Mouse (Mus musculus) hindbrain, embryonic 10.5 days (tissue): ENCODE results near the gene Mmp11. TPM values are rescaled to one million over a fixed set of nuclear protein-coding genes. Genes with fewer than 3 reads are reported as not detected.

Experiments used
- DNase-seq: peaks from one replicate; pipeline ENCODE4 v3.0.0-alpha.2; 2017; ENCODE audit warnings: low spot score
- H3K27ac ChIP-seq: fragments of 300-500 bp; sonication (generic); 2 replicates; pipeline ENCODE4 v1.5.1; 2016; ENCODE audit warnings: mild to moderate bottlenecking, moderate library complexity
- H3K27me3 ChIP-seq: fragments of 300-500 bp; sonication (generic); 2 replicates; pipeline ENCODE4 v1.6.1; 2016; ENCODE audit warnings: mild to moderate bottlenecking; ENCODE audit not compliant: poor library complexity, insufficient read depth, severe bottlenecking
- H3K36me3 ChIP-seq: fragments of 300-500 bp; sonication (generic); 2 replicates; pipeline ENCODE4 v1.6.1; 2016; ENCODE audit warnings: mild to moderate bottlenecking, moderate library complexity
- H3K4me1 ChIP-seq: fragments of 300-500 bp; sonication (generic); replicated peaks from 2 replicates; pipeline ENCODE4 v1.6.1; 2016; ENCODE audit warnings: mild to moderate bottlenecking
- H3K4me3 ChIP-seq: fragments of 300-500 bp; sonication (generic); 2 replicates; pipeline ENCODE4 v1.5.1; 2016; ENCODE audit warnings: mild to moderate bottlenecking, moderate library complexity
- H3K9me3 ChIP-seq: fragments of 300-500 bp; sonication (generic); 2 replicates; pipeline ENCODE4 v1.6.1; 2016; ENCODE audit warnings: mild to moderate bottlenecking, moderate library complexity
- WGBS: fragments of 180-500 bp; shearing (Covaris S2); methylation state at CpG from one replicate; pipeline ENCODE4 v1.1.7; 2016; 5-methylcytosine and 5-hydroxymethylcytosine counted together
- polyA plus RNA-seq: library from polyadenylated mRNA; unstranded; fragments of >200 nt; fragmentation: Nextera tagmentation; extraction: Ambion mirVana; gene quantifications from 2 replicates; pipeline ENCODE4 v1.2.1, GENCODE M21; 2016

The Mmp11 gene
- polyA plus RNA-seq, 1 experiment from 2014 or later: 41.3 TPM

- DNase-seq: no peak
- Histone ChIP-seq H3K9me3 (no peaks in the 10 kb centered on the region), H3K4me3 (peak overlapping the region; percentile 32), H3K36me3 (no peaks in the 10 kb centered on the region), H3K27ac (peak overlapping the region; percentile 74), H3K27me3 (no peaks in the 10 kb centered on the region), H3K4me1 (peaks cover 26% of the 10 kb centered on the region)
- 7% methylated on average over 15 of the region's 15 CpGs for WGBS
Measured at GRCm38 (mm10) chr10:75882433-75883231, 53.7 kb downstream of the Mmp11 start.

DNA sequence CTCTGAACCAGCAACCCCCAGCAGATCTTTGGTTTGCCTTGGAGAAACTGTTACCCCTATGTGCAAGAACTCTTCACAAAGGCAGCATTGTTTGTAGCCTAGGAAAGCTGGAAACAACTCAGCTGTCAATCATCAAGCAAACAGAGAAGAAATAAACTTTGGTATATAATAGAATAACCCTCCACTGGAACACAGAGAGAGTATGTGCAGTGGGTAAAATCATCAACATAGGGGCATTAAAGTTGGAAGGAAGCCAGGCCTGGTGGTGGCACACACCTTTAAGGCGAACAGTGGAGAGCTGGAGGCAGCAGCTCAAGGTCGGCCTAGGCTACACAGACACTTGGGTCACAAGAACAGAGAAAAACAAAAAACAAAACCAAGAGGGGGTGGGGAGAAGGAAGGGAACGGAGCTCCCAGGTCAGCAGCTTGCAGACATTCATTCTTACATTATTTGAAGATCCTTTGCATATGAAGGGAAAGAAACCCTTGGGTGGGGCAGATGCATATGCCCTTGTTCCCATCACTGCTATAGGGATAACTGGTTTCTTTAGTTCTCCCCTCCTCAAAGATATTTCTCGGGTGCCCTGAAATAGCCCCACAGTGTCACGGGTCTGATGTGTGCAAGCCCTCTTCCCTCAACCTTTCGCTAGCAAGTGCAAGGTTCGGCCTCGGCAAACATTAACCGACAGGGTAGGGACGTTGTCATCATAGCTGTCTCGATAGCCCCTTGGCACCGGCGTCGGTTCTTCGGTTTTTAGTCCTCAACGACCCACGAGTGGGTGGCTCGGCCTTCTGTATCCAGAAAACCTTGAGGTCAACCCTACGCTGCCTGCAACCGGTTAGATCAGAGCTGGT is 54.5 kb downstream of the Mmp11 start:
- WGBS: 10% methylated on average over 20 of the region's 20 CpGs
- no peak for DNase-seq
- H3K27ac ChIP-seq: peak overlapping the region; percentile 74
- no peaks in the 10 kb centered on the region for H3K36me3 ChIP-seq
- no peaks in the 10 kb centered on the region for H3K27me3 ChIP-seq
- peaks cover 26% of the 10 kb centered on the region for H3K4me1 ChIP-seq
- H3K9me3 ChIP-seq: no peaks in the 10 kb centered on the region
- H3K4me3 ChIP-seq: peak overlapping the region; percentile 16

DNA sequence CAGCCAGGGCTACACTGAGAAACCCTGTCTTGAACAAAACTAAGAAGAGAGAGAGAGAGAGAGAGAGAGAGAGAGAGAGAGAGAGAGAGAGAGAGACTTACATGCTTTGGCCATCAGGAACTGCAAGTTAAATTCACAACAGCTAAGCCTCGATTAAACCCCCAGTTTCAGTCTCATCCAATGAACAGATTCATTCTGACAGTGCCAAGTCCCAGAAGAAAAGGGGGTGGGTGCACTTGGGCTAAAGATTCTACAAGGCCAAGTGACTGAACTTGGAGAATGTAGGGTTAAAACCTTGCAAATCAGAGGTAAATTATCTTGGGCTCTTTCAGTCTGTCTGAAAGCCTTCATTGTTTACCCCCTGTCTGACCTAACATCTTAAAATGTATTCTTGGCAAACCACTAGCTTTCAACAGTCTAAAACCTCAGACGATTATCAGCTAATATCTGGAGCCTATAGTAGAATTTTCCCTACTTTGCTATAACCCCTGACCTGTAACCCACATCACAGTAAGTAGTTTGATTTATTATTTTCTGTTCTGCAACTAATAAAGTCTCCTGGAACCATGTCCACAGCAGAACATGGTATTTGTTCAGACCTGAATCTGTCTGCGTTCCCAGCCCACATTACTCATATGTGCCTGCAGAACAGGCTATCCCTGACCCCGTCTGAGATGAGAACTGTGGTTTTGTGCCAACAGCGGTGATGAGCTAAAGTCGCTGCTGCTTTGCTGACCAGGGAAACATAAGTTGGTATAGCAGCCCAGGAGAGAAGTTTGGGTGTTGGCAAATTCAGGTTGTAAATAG is 55.3 kb downstream of the Mmp11 start:
- Histone ChIP-seq H3K36me3 (no peaks in the 10 kb centered on the region), H3K4me3 (no peak overlapping the region), H3K27ac (peak overlapping the region; percentile 74), H3K27me3 (no peaks in the 10 kb centered on the region), H3K9me3 (no peaks in the 10 kb centered on the region), H3K4me1 (peaks cover 26% of the 10 kb centered on the region)
- DNase-seq: no peak
- 68% methylated on average over 6 of the region's 6 CpGs for WGBS

DNA sequence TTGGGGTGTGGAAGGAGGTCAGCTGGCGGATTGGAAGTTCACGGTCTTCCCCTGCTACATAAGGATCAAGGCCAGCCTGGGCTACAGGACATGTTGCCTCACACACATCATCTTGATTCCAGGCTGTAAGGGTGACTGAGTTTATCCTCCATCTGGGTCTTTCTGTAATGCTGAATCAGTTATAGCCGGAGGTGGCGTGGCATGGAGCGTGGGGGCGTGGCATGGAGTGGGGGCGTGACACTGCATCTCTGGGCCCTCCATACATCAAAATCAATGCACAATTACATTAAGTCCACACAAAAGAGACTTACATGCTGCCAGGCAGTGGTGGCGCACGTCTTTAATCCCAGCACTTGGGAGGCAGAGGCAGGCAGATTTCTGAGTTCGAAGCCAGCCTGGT is 55.9 kb downstream of the Mmp11 start:
- H3K4me3 ChIP-seq: no peak overlapping the region
- H3K9me3 ChIP-seq: no peaks in the 10 kb centered on the region
- peaks cover 26% of the 10 kb centered on the region for H3K4me1 ChIP-seq
- DNase-seq: no peak
- 95% methylated on average over 10 of the region's 10 CpGs for WGBS
- no peaks in the 10 kb centered on the region for H3K36me3 ChIP-seq
- H3K27ac ChIP-seq: no peak overlapping the region
- no peaks in the 10 kb centered on the region for H3K27me3 ChIP-seq

DNA sequence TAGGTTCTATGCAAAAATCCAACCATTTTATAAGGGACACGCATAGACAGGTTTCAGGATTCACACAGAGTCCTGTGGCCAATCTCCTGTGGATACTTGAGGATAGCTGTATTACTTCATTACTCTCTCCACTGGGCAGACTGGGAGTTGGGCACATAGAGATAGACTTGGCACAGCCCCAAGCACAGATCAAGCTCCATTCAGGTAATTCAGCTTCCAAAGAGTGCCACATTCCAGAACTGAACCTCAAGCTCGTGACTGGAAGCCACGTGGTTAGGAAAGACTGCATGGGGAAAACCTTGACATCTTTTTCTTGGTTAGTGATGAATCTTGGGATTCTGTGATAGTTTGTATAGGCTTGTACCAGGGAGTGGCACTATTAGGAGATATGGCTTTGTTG is 57.5 kb downstream of the Mmp11 start:
- Histone ChIP-seq H3K9me3 (no peaks in the 10 kb centered on the region), H3K4me3 (no peak overlapping the region), H3K27me3 (no peaks in the 10 kb centered on the region), H3K36me3 (no peaks in the 10 kb centered on the region), H3K27ac (no peak overlapping the region), H3K4me1 (peaks cover 30% of the 10 kb centered on the region)
- DNase-seq: no peak
- 95% methylated on average over 3 of the region's 3 CpGs for WGBS

- DNase-seq: peak; percentile 48
- H3K4me1 ChIP-seq: peaks cover 19% of the 10 kb centered on the region
- 25% methylated on average over 10 of the region's 10 CpGs for WGBS
Measured at GRCm38 (mm10) chr10:75873543-75874170, 62.6 kb downstream of the Mmp11 start.

More at GRCm38 (mm10) chr10:75873543-75874170, 62.6 kb downstream of the Mmp11 start:
- Histone ChIP-seq H3K4me3 (peak overlapping the region; percentile 49), H3K27ac (peak overlapping the region; percentile 90), H3K27me3 (no peaks in the 10 kb centered on the region), H3K36me3 (no peaks in the 10 kb centered on the region), H3K9me3 (no peaks in the 10 kb centered on the region)

Other genes with a start within 250 kb of the Mmp11 start
- 36.8 and 38.4 TPM in 2 replicates for gene Cabin1, start 172.2 kb downstream of the Mmp11 start, polyA plus RNA-seq
- 94.1 and 95.3 TPM in 2 replicates for gene Ddt, start 163.1 kb downstream of the Mmp11 start, polyA plus RNA-seq
- gene Gm20441, start 155.5 kb downstream of the Mmp11 start, polyA plus RNA-seq: not detected in 2 replicates
- gene Gstt3, start 155.1 kb downstream of the Mmp11 start, polyA plus RNA-seq: 1.4 and 1.9 TPM in 2 replicates
- 3.8 and 4.1 TPM in 2 replicates for gene Gstt1, start 137.9 kb downstream of the Mmp11 start, polyA plus RNA-seq
- not detected in 2 replicates for gene Gstt4, start 114.0 kb downstream of the Mmp11 start, polyA plus RNA-seq
- 7.9 and 8.5 TPM in 2 replicates for gene Gstt2, start 99.1 kb downstream of the Mmp11 start, polyA plus RNA-seq
- gene Mif, start 76.3 kb downstream of the Mmp11 start, polyA plus RNA-seq: 2,694 and 3,395 TPM in 2 replicates
- 1.6 and 3.1 TPM in 2 replicates for gene Derl3, start 43.1 kb downstream of the Mmp11 start, polyA plus RNA-seq
- gene Smarcb1, start 14.9 kb downstream of the Mmp11 start, polyA plus RNA-seq: 284 and 332 TPM in 2 replicates
- 9.3 and 13.1 TPM in 2 replicates for gene Chchd10, start 3.4 kb downstream of the Mmp11 start, polyA plus RNA-seq
- 0.85 and 1.6 TPM in 2 replicates for gene Gm867, start 4.2 kb upstream of the Mmp11 start, polyA plus RNA-seq
- 0.37 and 0.61 TPM in 2 replicates for gene Vpreb3, start 6.6 kb upstream of the Mmp11 start, polyA plus RNA-seq
- gene Gm5134, start 18.0 kb upstream of the Mmp11 start, polyA plus RNA-seq: not detected in 2 replicates
- 29.7 and 37.6 TPM in 2 replicates for gene Zfp280b, start 96.2 kb upstream of the Mmp11 start, polyA plus RNA-seq
- not detected in 2 replicates for gene Slc5a4b, start 174.5 kb upstream of the Mmp11 start, polyA plus RNA-seq
- not detected in 2 replicates for gene Slc5a4a, start 211.0 kb upstream of the Mmp11 start, polyA plus RNA-seq